Mouse (Mus musculus) frontal cortex, postnatal 36 days (tissue): Measurements from ENCODE around the gene Nectin3.
"Not testable (repeated sequence)": the region's sequence is repeated elsewhere in the genome, so short reads cannot be mapped to it uniquely, and the experiment has no call there.

Experiments
- DNase-seq, 2 experiments: peaks; one replicate each; pipeline ENCODE4 v3.0.0; 2022; ENCODE audit warnings: low spot score in 2 of 2

Gene Nectin3

GRCm38 (mm10) chr16:46416177-46416576 is 82.1 kb downstream of the Nectin3 start:
- no peak for DNase-seq

GRCm38 (mm10) chr16:46410739-46411057 is 87.6 kb downstream of the Nectin3 start:
- DNase-seq = no peak

GRCm38 (mm10) chr16:46410053-46410738 is 88.1 kb downstream of the Nectin3 start:
- DNase-seq = peak in 1 of 2 experiments; percentile 30

- no peak for DNase-seq
Measured at GRCm38 (mm10) chr16:46407997-46408396, 90.3 kb downstream of the Nectin3 start.

- no peak for DNase-seq
Measured at GRCm38 (mm10) chr16:46406844-46407639, 91.3 kb downstream of the Nectin3 start.

- DNase-seq = no peak
Measured at GRCm38 (mm10) chr16:46397945-46398344, 100.4 kb downstream of the Nectin3 start.

- DNase-seq = no peak
Measured at GRCm38 (mm10) chr16:46389415-46390033, 108.8 kb downstream of the Nectin3 start.

GRCm38 (mm10) chr16:46388527-46389414 is 109.6 kb downstream of the Nectin3 start:
- DNase-seq = no peak

GRCm38 (mm10) chr16:46384279-46384678 is 114.0 kb downstream of the Nectin3 start:
- DNase-seq = no peak

- DNase-seq = peak; percentile 19 to 62
Measured at GRCm38 (mm10) chr16:46383344-46383743, 115.0 kb downstream of the Nectin3 start.

GRCm38 (mm10) chr16:46376575-46376974 is 121.8 kb downstream of the Nectin3 start:
- no peak for DNase-seq

GRCm38 (mm10) chr16:46362022-46362421 is 136.3 kb downstream of the Nectin3 start:
- DNase-seq = no peak

GRCm38 (mm10) chr16:46357658-46358057 is 140.7 kb downstream of the Nectin3 start:
- not testable (repeated sequence) for DNase-seq

GRCm38 (mm10) chr16:46356663-46357062 is 141.7 kb downstream of the Nectin3 start:
- DNase-seq = no peak
